Mouse (Mus musculus) 416B (cell line): ENCODE results near the gene Hibadh.

Experiments
- DNase-seq: peaks from one replicate; pipeline ENCODE4 v3.0.0; 2011; ENCODE audit warnings: low read depth

Hibadh gene

DNA sequence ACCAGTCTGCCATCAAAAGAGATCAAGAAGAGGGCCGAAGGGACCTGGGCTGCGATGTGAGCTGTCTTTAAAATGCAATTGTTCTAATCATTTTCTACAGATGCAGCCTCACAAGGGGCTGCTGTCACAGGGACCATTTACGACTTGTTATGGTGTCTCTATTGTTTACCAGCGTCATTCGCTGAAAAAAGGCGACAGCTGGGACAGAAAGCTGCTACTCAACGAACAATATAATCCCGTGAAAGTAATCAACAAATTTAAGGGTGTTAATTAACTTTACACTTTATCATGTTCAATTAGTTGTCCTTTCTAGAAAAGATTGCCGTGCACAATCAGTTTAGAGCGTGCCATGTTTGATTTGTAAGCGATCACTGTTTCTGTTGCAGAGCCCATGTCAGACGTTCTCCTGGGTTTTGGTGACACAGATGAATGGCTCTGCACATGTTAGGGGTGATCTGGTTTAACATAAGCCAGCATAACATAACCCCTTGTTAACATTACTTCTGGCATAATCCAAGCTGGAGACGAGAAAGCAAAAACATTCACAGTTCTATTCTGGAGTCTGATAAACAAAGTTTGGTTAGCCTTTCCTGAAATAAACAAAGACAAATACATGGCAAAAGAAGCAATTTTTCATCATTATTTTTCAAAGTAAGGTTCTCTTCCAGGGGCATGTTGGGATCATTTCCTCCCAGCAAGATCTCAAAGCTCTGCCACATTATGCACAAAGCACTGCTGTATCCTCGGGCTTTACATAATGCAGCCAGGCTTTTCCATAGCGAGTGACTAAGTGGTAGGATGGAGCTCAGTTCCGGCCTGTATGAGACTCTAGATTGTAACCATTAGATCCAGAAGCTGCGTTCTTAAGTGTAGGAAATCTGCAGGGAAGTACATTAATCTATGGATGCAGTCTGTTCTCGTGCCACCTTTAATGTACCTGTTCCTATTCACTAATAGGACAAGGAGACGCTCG is 72.6 kb downstream of the Hibadh start:
- no peak for DNase-seq

DNA sequence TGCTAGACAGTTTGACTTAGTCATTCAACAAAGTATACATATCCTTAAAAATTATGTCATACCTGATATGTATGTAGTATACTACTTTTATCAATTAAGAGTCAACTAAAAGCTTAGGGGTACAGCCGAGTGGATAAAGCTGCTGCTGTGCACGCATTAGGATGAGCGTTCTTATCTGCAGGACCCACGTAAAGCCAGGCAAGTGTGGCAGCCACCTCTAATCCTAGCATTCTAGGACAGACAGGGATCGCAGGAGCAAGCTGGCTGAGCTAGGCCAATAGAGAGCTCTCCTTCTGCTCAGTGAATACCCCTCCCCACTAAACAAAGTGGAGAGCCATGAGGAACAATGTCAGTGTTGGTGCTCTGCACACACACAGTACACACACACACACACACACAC is 75.0 kb downstream of the Hibadh start:
- no peak for DNase-seq

DNA sequence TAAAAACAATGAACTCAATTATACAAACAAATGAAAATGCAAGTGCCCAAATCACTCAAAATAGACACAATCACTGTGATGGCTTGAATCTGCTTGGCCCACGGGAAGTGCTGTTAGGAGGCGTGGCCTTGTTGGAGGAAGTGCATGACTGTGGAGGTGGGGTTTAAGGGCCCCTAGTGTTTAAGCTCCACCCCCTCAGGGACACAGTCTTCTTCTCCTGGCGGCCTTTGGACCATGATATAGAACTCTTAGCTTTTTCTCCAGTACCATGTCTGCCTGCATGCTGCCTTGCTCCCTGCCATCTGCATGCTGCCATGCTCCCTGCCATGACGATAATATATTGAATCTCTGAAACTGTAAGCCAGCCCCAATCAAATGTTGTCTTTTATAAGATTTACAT is 77.2 kb downstream of the Hibadh start:
- no peak for DNase-seq

DNA sequence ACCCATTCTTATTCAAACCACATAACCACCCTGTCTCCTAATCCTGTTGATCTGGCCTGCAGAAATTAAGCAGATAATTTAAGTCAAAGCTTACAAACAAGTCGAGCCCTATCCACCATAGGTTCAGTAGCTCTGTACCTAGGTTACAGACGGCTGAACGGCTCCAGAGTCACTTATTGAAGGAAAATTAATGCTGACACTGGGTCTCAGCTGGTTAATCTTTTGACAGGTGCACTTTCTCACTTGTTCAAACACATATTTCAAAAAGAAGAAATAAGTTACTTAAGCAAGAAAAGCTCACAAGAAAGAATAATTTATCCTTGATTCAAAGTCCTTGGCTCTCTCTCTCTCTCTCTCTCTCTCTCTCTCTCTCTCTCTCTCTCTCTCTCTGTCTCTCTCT is 81.1 kb downstream of the Hibadh start:
- DNase-seq, result no peak

DNA sequence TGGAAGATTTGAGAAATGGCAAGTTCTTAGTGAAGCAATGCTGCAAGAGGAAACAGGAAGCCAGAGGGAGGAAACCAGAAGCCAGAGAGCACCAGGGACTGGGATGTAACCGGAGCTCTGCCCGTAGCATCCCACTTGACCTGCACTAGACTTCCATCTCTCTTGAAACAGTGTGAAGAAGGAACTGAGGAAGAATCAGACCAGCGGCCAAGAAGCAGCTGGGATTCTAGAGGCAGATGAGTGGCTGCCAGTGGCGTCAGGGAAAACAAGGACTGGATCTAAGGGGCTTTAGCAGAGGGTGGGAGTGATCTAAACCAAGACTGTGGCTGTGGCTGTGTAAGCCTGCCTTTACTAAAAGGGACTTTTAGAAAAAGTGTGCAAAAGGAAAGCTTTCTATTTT is 95.8 kb downstream of the Hibadh start:
- peak; percentile 50 for DNase-seq

DNA sequence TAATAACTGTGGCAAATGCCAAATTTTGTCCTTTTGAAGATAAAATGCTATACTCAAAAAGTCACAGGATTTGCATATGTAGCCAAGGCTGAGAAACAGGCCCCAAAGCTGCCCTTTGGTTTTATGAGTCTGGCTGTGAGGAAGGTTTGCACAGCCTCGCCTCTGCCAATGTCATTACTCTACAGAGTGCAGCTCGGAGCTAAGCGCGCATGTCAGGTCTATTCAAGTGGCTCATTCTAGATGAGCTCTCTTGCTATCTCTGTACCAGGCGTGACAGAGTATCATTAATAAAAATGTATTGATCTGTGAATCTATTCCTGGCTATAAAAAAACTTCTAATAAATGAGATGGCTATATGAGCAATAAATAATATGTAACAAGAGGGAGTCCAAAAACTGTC is 97.7 kb downstream of the Hibadh start:
- DNase-seq, result no peak

DNA sequence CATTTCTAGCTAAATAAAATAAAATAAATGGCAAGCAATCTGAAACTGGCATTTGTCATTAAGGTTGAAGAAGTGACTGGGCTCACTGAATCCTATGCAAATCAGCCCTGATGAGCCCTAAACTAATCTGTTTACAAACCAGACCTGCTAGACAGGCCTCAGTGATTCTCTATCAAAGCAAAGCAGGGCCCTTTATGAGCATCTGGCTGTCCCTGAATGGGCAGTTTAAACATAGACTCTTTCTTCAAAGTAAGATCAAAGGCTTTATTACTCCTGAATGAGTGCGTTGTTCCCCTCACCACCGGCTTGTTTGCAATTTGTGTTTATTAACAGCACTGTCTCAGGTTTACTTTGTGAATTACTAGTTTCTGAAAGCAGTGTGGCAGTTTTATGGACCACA is 100.3 kb downstream of the Hibadh start:
- no peak for DNase-seq

DNA sequence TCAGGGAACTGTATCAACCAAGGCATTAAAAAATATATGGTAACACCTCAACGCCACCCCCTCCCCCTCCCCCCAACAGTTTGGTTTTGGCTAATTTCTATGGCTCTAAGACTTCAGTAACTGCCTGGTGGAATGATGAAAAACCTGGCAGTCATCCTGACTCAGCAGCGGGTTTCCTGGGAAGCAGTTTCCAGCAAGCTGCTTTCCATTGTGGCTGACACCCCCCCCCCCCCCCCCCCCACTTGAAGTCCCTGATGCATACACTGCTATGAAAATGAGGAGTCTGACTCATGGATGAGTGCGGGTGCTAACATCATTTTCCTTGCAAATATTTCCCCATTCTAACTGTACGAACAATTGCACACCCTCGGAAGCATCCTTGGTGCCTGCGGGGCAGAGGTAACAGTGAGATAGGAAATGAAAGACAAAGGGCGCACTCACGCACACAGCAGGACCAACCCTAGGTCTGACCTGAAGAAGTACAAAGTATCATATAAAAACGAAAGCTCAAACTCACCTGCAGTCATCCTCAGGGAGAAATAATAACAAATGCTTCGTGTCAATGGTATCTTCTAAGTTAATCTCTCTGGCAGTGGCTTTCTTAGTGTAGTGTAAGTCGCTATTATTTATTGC is 105.0 kb downstream of the Hibadh start:
- DNase-seq, result no peak

DNA sequence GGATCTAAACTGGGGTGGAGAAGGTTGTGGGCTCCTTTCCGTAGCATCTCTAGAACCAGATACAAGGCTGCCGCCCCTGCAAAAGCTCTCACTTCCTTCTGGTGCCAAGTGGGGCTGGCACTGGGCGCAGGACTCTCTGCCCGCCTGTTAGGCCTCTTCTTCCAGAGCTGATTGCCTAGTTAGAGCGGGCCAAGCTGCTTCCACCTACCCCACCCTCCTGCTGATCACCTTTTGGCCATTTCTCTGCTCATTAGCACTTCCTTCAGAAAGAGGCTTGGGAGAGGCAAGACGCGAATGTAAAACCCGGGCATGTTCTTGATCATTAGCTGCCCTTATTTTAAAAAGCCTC is 108.1 kb downstream of the Hibadh start:
- no peak for DNase-seq

DNA sequence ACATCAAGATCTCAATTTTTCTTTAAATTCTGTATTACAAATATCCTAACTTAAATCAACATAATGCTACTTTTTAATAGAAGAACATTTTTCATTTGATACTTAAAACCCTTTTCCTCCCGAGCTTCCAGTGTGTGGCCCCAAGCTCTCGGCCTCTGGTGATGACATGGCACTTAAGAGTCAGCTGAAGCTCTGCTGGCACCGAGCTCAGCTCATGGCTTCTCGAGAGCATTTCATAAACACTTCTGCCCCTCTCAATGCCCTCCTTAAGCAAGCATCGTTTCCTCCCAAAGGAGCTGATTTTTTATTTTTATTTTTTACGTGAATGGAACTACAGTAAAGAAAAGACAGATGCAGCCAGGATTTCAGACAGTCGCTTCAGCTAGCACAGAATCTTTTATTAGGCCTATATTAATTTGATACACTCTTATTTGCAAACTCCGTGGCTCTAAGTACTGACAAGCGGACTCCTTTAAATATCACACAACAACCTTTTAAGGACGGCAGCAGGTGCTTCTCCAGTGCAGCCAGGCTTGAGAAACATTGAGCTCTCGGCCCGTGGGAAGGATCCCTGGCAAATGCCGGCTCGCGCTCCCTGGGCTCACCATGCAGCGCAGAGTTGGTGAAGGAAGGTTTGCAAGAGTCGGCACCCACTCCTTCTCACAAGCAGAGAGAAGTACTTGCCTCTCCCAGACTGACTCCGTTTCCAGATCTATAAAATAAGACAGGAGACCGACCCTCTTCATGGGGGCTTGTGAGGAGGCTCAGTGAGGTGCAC is 108.6 kb downstream of the Hibadh start:
- DNase-seq, result no peak

DNA sequence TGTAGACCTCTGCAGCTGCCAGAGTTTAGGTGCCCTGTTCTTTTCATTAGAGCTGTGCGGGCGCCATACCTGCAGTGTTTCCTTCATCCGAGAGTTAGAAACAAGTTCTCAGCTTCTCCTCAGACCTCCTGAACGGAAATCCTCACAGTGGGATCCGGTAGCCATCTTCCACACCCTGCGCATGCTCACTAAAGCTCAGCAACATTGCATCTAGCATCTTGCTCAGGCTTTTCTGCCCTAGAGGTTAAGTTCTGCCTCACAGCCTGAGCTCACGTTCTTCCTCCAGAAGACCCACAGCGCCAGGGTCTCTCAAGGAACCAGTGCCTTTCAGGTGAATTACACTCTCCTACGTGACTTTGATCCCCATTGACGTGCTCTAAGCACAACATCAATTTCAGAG is 109.3 kb downstream of the Hibadh start:
- DNase-seq, result no peak

DNA sequence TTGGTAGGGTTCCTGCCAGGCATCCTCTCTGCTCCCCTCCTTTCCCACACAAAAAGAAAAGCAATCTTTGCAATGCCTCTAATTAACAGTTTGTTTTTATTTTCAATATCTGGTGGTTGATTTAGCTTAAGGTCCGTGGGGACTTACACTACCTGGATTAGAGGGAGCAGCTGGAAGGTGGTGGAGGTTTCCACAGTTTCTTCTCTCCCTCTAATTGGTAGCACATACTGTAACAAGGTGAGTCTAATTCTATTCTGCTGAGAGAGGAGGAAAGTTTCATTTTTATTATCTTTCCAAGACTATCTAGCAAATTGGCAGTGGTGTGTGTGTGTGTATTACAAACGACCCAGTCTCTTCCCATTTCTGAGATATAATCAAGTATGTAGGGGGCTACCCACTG is 116.0 kb downstream of the Hibadh start:
- no peak for DNase-seq

DNA sequence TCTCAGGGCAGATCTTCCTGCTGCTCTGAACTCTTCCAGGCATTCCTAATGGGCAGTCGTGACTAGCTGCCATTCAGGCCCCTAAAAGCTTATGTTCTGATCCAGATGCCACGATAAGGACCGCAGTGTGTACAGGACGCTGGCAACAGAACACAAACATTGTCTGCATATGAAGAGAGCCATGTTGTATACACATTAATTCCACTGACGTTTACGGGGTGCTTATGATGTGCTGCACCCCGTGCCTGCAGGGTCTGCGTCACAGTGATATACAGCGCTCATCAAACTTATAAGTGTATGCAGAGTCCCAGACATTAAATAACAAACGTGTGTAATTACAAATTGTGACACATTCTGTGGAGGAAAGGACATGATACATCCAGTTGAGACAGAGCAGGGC is 121.5 kb downstream of the Hibadh start:
- no peak for DNase-seq

DNA sequence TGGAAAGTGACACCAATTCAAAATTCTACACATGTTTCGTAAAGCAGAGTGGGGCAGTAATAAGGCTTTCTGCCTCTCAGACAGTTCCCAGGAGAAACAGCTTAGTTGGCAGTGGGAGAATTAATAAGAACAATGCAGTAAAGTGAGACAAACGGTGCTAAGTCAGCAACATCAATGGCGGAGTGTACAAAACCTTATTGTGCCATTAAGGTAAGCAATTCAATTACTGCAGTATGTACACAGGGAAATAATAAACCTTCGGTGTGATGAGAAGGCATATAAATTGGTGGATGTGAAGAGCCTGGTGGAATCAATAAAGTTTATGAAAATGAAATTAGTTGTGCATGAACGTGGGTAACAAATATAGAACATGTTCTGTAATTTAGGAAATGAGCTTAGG is 122.9 kb downstream of the Hibadh start:
- DNase-seq, result no peak

DNA sequence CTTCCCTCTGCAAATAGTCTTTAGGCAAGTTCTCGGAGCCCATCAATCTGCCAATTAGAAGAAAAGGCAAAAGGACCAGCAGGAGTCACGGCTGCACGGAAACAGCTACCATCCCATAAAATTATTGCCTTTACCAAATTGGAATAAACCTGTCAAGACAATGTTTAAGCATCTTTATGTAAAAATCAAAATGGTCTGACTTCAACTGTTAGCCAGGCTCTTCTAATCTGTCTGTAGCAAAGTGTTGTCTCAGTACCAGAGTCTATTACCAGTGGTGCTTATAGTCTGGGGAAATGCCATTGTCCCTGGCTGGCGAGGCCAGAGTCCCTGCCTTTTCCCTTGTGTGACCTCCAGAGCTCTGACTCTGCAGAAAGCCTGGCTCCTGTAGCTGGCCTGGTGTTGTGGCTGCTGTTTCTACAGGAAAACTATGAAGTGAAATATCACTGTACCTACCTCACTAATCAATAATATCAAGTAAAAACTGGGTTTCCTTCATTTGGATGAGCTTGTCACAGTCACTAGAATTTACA is 126.2 kb downstream of the Hibadh start:
- DNase-seq, result no peak

DNA sequence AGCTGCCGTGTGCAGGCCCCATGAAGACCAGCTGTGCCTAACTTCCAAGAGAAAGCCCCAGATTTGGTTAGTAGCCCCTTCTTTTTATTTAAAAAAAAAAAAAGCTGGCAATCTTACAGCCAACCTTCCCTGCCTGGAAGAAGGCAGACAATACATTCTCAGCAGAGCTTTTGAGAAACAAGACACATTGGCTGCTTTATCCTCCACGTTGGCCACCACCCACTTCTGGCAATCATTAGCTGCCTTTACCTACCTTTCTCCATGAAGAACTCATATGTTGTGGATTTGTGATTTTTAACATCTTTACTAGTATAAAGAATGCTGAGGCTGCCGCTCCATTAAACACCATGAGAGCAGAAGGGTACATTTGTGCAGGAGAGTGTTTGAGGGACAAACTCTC is 131.4 kb downstream of the Hibadh start:
- DNase-seq, result no peak

DNA sequence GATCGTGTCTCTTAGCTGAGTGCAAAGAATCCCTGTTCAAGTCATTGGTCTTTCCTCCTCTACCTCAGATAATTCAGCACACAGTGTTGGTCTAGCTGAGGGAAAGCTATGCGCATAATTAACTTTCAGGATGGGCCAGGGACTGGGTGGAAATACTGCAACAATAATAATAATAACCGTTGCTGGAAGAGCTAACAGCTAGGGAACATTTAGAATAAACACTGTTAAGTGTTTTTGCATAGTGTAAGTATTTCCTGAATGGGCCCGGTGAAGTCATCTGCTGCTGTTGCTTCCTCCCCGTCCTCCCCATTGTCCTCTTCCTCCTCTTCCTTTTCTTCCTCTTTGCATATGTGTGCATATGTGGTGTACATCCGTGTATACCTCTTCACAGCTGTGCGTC is 132.2 kb downstream of the Hibadh start:
- no peak for DNase-seq

DNA sequence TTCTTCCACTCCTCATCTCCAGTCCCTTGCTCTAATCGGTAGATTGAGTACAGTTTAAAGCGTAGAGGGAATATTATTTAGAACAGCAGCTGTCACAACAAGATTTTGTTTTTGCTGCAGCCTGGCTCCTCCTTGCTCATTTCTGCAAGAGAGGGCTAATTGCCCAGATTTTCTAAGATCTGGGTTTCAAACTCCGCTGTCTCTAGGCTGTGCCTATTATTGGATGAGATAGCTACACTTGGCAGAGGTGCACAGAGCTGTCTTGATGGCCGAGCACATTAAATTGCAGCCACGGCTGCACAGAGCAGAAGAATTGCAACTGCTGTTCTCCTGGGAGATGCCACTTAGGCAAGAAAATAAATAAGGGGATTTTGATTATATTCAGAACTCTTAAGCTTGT is 133.0 kb downstream of the Hibadh start:
- no peak for DNase-seq

DNA sequence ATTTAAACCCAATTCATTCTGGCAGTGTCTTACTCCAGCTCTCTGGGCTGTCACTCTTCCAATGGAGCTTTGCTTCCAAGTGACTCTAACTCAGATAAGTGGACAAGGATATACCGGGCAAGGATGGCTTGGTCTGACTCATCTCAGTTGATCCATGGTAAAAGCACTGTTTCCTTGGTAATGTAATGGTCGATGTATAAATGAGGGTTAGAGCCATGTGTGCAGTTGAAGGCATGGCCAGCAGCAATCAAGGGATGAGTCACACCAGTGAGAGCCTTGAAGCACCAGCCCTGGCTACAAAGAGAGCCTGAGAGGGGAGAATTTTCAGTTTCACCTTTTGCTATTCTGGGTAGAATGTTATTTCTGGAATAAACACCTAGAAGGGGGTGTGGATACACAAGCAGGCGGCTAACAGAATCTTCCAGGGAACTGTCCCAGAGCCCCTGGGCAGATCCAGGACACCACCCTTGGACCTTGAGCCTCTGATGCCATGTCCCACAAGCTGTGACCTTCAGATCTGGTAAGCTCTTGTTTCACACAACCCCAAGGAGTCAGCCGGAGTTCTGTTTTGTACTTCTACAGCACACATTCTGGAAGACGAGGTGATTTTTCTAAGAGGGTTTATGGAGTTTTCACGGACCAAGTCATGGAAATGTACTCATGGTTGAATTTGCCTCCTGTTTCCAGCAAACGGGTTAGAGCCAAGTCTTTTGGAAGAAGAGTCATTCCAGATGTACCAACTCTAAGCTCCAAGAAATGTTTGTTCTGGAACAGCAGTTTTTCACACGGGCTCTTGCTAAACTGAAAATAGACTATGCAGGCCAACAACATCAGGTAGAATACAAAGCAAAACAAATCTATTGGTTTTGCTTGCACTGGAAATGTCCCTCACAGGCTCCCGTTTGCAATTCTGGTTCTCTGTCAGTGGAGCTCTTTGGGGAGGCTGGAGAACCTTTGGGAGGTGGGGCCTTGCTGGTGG is 134.1 kb downstream of the Hibadh start:
- DNase-seq, result peak; percentile 7

DNA sequence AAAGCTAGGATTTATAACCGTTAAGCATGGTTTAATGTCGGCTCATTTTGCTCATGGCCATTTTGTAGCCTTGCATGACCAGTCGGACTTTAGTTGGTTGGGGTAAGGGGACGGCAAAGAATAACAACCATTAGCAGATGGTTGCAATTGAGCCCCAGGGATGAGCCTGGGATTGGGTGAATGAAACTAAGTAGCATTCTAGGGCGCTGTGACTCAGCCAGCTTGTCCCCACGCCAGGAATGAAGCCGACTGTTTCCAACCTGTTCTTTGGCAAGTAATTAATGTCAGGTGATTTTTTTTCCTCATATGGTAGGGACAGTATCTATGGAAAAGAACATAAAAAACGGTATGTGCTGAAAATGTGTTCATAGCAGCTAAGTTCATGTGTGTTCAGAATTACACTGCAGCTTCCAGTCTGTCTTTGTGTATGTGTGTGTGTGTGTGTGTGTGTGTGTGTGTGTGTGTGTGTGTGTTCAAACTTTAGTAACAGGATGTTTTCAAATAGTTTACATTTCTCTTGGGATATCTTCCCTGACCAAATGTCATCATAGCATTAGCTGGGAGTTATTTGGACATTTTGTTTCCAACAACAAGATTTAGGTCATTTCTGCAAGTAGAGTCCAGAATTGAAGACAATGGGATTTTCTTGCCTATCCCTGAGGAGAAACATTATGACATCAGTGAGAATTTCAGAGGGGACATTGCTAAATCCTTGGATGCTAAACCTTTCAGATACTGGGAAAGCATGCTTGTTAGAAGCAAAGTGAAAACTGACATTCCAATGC is 135.3 kb downstream of the Hibadh start:
- DNase-seq, result no peak

DNA sequence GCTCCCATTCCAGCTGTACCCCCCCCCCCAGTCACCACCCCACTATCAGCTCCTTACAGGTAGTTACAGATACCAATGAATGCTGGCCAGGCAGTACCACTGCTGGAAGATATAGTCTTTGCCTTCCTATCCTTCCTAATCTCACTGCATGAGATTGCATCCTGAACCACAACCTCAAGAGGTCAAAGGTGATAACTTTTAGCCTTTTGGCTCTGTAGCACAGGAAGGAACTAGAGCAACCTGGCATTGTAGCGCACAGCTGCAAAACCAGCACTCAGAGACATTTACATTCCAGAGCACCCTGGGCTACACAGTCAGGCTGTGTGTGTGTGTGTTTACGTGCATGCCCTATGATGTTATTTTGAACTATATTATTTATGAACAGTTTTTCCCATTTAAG is 137.2 kb downstream of the Hibadh start:
- peak; percentile 66 for DNase-seq
